Mouse (Mus musculus): ENCODE measurements around the gene Nexn.

The Nexn gene

DNA sequence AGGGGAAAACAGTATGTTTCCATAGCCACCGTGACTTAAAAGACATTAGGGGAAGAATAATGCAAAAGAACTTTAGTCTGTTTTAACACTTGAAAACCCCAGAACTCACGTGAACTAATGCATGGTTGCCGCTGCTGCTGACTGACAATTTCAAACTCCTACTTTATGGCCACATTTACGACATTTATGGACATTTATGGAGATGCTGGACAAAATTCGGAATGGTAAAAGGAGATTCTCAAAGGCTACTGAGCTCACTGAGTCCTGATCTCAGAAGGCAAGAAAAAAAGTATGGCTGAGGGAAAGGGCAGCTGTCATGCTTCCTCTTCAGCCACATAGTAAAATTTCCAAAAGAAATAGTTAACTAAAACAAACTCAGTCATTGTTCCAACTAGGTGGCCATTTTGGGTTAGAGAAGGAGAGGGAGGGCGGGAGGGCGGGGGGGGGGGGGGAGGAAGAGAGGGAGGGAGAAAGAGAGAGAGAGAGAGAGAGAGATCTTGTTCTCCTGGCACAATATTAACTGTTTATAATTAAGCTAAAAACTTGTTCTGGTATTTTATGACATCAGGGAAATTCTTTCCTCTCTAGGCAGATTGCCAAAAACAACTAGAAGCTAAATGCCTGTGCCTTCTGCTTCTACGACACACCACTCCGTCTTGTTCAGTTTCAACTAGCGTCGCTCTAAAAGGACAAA is 73.8 kb downstream of the Nexn start:
- DNase-seq = peak; percentile 60

DNA sequence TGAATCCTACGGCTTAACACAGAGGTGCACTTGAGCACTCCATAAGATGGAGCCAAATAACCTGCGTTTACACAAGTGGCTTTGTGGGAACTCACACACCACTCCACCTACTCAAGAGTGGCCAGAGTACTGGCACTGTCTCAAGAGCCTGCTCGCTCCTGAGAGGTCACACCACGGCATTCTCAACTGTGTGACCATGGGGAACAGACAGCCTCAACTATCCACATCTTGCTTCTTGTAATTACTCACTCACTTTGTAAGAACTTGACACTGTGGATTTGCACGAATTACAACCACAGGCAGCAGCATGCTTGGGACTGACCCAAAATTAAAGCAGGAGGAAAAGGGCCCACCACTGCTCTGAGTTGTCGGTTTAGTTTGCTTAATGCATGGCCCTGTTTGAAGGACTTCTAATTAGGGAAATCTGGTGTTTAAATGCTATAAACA is 74.3 kb downstream of the Nexn start:
- peak; percentile 91 for DNase-seq

DNA sequence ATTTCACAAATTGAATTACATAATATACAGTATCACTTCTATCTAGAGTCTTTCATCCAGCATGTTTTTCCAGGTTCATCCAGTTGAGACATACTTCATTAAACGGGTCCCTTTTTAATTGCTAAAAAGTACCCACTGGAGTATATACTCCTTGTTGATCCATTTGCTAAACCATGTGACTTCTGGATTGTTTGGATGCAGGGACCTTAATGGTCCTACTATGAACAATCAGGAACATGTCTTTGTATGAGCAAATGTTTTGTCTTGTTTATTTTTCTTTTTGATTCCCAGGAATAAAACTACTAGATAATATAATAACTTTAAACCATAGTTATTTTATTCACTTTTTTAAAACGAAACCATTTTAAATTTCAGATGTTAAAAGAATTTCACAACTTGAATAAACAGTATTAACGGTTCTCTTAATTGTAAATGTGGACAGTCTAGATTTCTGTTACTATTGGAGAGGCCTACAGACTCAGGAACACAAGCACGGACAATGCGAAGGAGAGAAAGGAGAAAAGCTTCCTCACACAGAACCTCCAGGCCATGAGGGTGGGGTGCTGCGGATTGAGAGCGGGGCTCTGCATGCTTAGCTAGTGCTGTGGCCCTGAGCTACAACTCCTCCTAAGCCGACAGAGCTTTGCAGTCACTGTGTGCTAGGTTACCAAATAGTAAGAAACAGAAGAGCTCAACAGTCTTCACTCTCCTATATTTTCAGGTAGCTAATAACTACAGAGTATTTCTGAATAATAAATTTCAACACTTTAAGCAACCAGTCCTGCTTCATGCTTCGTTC is 75.3 kb downstream of the Nexn start:
- DNase-seq = no peak

DNA sequence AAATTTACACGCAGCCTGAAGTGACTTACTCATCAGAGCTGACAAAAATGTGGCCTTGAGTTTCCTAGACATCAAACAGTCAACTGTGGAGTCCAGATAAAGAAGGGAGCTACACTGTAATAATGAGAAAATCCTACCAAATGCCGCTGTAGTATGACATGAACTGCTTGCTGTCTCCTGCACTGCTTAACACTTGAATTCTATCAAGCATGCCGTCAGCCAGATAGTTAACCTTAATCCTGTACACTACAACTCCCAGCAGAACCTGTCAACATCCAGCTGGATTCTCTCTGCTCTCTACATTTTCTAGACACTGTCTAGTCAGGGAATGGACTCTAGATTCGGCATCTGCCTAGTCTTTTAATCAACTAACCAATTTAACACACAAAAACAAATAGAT is 76.8 kb downstream of the Nexn start:
- peak; percentile 51 for DNase-seq
